Mouse (Mus musculus) liver, embryonic 14.5 days (tissue): ENCODE data around the gene Bdkrb2.

ENCODE experiments used
- CTCF ChIP-seq: IDR thresholded peaks from 2 replicates; pipeline ENCODE4 v1.5.1; 2016; ENCODE audit warnings: antibody characterized with exemption, low read depth, control low read depth
- EP300 ChIP-seq: IDR thresholded peaks from 2 replicates; pipeline ENCODE4 v1.6.1; 2016; ENCODE audit warnings: antibody characterized with exemption, low read depth

DNA sequence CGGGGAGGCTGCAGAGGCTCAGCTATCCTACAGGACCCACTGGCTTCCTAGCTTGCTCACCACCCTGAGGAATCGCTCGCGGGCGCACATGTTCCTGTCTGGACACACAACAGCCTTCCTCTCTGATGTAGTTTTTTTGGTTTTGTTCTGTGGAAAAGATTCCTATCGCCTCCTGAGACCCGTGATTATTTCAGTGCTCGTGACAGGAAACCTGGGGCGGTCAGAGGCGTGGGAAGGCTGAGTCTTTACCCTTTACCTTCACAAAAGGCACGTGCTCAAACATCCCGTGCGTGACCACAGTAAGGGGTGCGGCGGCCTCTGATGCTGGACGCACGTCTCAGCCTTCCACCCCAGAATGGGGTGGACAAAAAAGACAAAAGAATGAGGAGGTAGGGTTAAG is 17.5 kb downstream of the Bdkrb2 start:
- no peak for TF ChIP-seq EP300
- no peak for TF ChIP-seq CTCF
